Mouse (Mus musculus): ENCODE results near the gene Ttc27. TPM values are rescaled to one million over a fixed set of nuclear protein-coding genes. Genes with fewer than 3 reads are reported as not detected.

The Ttc27 gene
- total RNA-seq (2014; rRNA removed) (12.9 and 15.3 TPM in 2 replicates), polyA plus RNA-seq (2015; fragmentation: Nextera tagmentation; extraction: Ambion mirVana) (12.2 and 17.5 TPM in 2 replicates)

- ATAC-seq = peak; percentile 96
- Histone ChIP-seq H3K9ac (replicated peaks; ENCODE audit: low read length) (peak within 1 kb of the TSS; percentile 62), H3K4me3 (ENCODE audit: low read length) (peak within 1 kb of the TSS; percentile 75), H3K4me1 (ENCODE audit: insufficient read depth, low read length) (peaks cover 8% of the 10 kb centered on the region), H3K4me2 (ENCODE audit: low read depth, low read length) (peak within 1 kb of the TSS; percentile 93), H3K27me3 (ENCODE audit: insufficient read depth, low read length) (no peaks in the 10 kb centered on the region), H3K36me3 (ENCODE audit: insufficient read depth, low read length) (peaks cover 4% of the 10 kb centered on the region; the same call in 1 of the 2 replicates), H3K27ac (no peak within 1 kb of the TSS), H3K9me3 (ENCODE audit: low read length) (no peaks in the 10 kb centered on the region)
- TF ChIP-seq CTCF (IDR thresholded peaks at IDR 0.05; ENCODE audit: low read depth) = no peak
- DNase-seq (ENCODE audit: low spot score) = peak; percentile 98
- WGBS = 2% methylated on average over 31 of the region's 31 CpGs
Observed at GRCm38 (mm10) chr17:74717618-74718151, at the start of gene Ttc27. Gene Ttc27 (plus strand): TSS chr17:74717732.

- WGBS = no CpG with 5 or more reads among the region's 1 CpGs
- H3K4me2 ChIP-seq (ENCODE audit: low read depth, low read length) = no peak overlapping the region
- H3K36me3 ChIP-seq (ENCODE audit: insufficient read depth, low read length) = peaks cover 40% of the 10 kb centered on the region; the same call in 1 of the 2 replicates
- no peak overlapping the region for H3K27ac ChIP-seq
- ATAC-seq (no peak), DNase-seq (ENCODE audit: low spot score) (no peak)
- no peak for TF ChIP-seq CTCF (IDR thresholded peaks at IDR 0.05; ENCODE audit: low read depth)
- no peaks in the 10 kb centered on the region for H3K9me3 ChIP-seq (ENCODE audit: low read length)
- H3K27me3 ChIP-seq (ENCODE audit: insufficient read depth, low read length) = no peaks in the 10 kb centered on the region
- no peak overlapping the region for H3K4me3 ChIP-seq (ENCODE audit: low read length)
- H3K4me1 ChIP-seq (ENCODE audit: insufficient read depth, low read length) = no peaks in the 10 kb centered on the region
- H3K9ac ChIP-seq (replicated peaks; ENCODE audit: low read length) = no peak overlapping the region
Observed at GRCm38 (mm10) chr17:74668010-74668409, 49.5 kb upstream of the Ttc27 start.

GRCm38 (mm10) chr17:74670031-74670430 lies 47.5 kb upstream of the Ttc27 start:
- Histone ChIP-seq H3K4me3 (ENCODE audit: low read length) (no peak overlapping the region), H3K27me3 (ENCODE audit: insufficient read depth, low read length) (no peaks in the 10 kb centered on the region), H3K4me2 (ENCODE audit: low read depth, low read length) (no peak overlapping the region), H3K9ac (replicated peaks; ENCODE audit: low read length) (no peak overlapping the region), H3K27ac (no peak overlapping the region), H3K36me3 (ENCODE audit: insufficient read depth, low read length) (peaks cover 27% of the 10 kb centered on the region; the same call in 1 of the 2 replicates), H3K4me1 (ENCODE audit: insufficient read depth, low read length) (no peaks in the 10 kb centered on the region), H3K9me3 (ENCODE audit: low read length) (no peaks in the 10 kb centered on the region)
- WGBS = 95% methylated on average over 13 of the region's 13 CpGs
- TF ChIP-seq CTCF (IDR thresholded peaks at IDR 0.05; ENCODE audit: low read depth) = no peak
- no peak for DNase-seq (ENCODE audit: low spot score)
- no peak for ATAC-seq

GRCm38 (mm10) chr17:74672446-74672845 lies 45.1 kb upstream of the Ttc27 start:
- 86% methylated on average over 4 of the region's 4 CpGs for WGBS
- peaks cover 27% of the 10 kb centered on the region; the same call in 1 of the 2 replicates for H3K36me3 ChIP-seq (ENCODE audit: insufficient read depth, low read length)
- H3K27ac ChIP-seq = no peak overlapping the region
- no peak for ATAC-seq
- no peaks in the 10 kb centered on the region for H3K4me1 ChIP-seq (ENCODE audit: insufficient read depth, low read length)
- DNase-seq (ENCODE audit: low spot score) = no peak
- H3K9me3 ChIP-seq (ENCODE audit: low read length) = no peaks in the 10 kb centered on the region
- H3K4me2 ChIP-seq (ENCODE audit: low read depth, low read length) = no peak overlapping the region
- H3K4me3 ChIP-seq (ENCODE audit: low read length) = no peak overlapping the region
- TF ChIP-seq CTCF (IDR thresholded peaks at IDR 0.05; ENCODE audit: low read depth) = no peak
- H3K27me3 ChIP-seq (ENCODE audit: insufficient read depth, low read length) = no peaks in the 10 kb centered on the region
- no peak overlapping the region for H3K9ac ChIP-seq (replicated peaks; ENCODE audit: low read length)

GRCm38 (mm10) chr17:74673251-74673650 lies 44.3 kb upstream of the Ttc27 start:
- no peaks in the 10 kb centered on the region for H3K9me3 ChIP-seq (ENCODE audit: low read length)
- peaks cover 30% of the 10 kb centered on the region; the same call in 1 of the 2 replicates for H3K36me3 ChIP-seq (ENCODE audit: insufficient read depth, low read length)
- peak; percentile 78 for TF ChIP-seq CTCF (IDR thresholded peaks at IDR 0.05; ENCODE audit: low read depth)
- H3K27ac ChIP-seq = no peak overlapping the region
- no peaks in the 10 kb centered on the region for H3K27me3 ChIP-seq (ENCODE audit: insufficient read depth, low read length)
- no peak overlapping the region for H3K9ac ChIP-seq (replicated peaks; ENCODE audit: low read length)
- ATAC-seq (no peak), DNase-seq (ENCODE audit: low spot score) (peak; percentile 82)
- H3K4me1 ChIP-seq (ENCODE audit: insufficient read depth, low read length) = no peaks in the 10 kb centered on the region
- H3K4me2 ChIP-seq (ENCODE audit: low read depth, low read length) = no peak overlapping the region
- H3K4me3 ChIP-seq (ENCODE audit: low read length) = no peak overlapping the region

GRCm38 (mm10) chr17:74678061-74678460 lies 39.5 kb upstream of the Ttc27 start:
- Histone ChIP-seq H3K4me1 (ENCODE audit: insufficient read depth, low read length) (no peaks in the 10 kb centered on the region), H3K9me3 (ENCODE audit: low read length) (no peaks in the 10 kb centered on the region), H3K9ac (replicated peaks; ENCODE audit: low read length) (no peak overlapping the region), H3K27ac (no peak overlapping the region), H3K4me3 (ENCODE audit: low read length) (no peak overlapping the region), H3K36me3 (ENCODE audit: insufficient read depth, low read length) (peaks cover 13% of the 10 kb centered on the region; the same call in 1 of the 2 replicates), H3K27me3 (ENCODE audit: insufficient read depth, low read length) (no peaks in the 10 kb centered on the region), H3K4me2 (ENCODE audit: low read depth, low read length) (no peak overlapping the region)
- DNase-seq (ENCODE audit: low spot score) (no peak), ATAC-seq (no peak)
- WGBS = 91% methylated on average over 8 of the region's 8 CpGs
- no peak for TF ChIP-seq CTCF (IDR thresholded peaks at IDR 0.05; ENCODE audit: low read depth)

GRCm38 (mm10) chr17:74684927-74685326 lies 32.6 kb upstream of the Ttc27 start:
- no peak overlapping the region for H3K9ac ChIP-seq (replicated peaks; ENCODE audit: low read length)
- H3K4me1 ChIP-seq (ENCODE audit: insufficient read depth, low read length) = no peaks in the 10 kb centered on the region
- H3K4me3 ChIP-seq (ENCODE audit: low read length) = no peak overlapping the region
- no peak for TF ChIP-seq CTCF (IDR thresholded peaks at IDR 0.05; ENCODE audit: low read depth)
- H3K27ac ChIP-seq = no peak overlapping the region
- WGBS = 89% methylated on average over 3 of the region's 3 CpGs
- ATAC-seq = no peak
- H3K36me3 ChIP-seq (ENCODE audit: insufficient read depth, low read length) = peaks cover 13% of the 10 kb centered on the region; the same call in 1 of the 2 replicates
- no peaks in the 10 kb centered on the region for H3K27me3 ChIP-seq (ENCODE audit: insufficient read depth, low read length)
- H3K4me2 ChIP-seq (ENCODE audit: low read depth, low read length) = no peak overlapping the region
- DNase-seq (ENCODE audit: low spot score) = no peak
- H3K9me3 ChIP-seq (ENCODE audit: low read length) = no peaks in the 10 kb centered on the region

Measured in hindbrain, postnatal 0 days (tissue).